Mouse (Mus musculus) heart, adult 2 months (tissue): Measurements from ENCODE around the gene Slc22a15.

Experiments used
- CTCF ChIP-seq: fragments of 200-600 bp; IDR thresholded peaks from 2 replicates; pipeline ENCODE4 v1.8.1; 2022; ENCODE audit warnings: antibody characterized with exemption, mild to moderate bottlenecking, moderate library complexity
- EP300 ChIP-seq: fragments of 200-500 bp; IDR thresholded peaks from 2 replicates; pipeline ENCODE4 v1.6.1; 2011; ENCODE audit warnings: low read depth, low read length, control low read depth; ENCODE audit not compliant: insufficient read depth

DNA sequence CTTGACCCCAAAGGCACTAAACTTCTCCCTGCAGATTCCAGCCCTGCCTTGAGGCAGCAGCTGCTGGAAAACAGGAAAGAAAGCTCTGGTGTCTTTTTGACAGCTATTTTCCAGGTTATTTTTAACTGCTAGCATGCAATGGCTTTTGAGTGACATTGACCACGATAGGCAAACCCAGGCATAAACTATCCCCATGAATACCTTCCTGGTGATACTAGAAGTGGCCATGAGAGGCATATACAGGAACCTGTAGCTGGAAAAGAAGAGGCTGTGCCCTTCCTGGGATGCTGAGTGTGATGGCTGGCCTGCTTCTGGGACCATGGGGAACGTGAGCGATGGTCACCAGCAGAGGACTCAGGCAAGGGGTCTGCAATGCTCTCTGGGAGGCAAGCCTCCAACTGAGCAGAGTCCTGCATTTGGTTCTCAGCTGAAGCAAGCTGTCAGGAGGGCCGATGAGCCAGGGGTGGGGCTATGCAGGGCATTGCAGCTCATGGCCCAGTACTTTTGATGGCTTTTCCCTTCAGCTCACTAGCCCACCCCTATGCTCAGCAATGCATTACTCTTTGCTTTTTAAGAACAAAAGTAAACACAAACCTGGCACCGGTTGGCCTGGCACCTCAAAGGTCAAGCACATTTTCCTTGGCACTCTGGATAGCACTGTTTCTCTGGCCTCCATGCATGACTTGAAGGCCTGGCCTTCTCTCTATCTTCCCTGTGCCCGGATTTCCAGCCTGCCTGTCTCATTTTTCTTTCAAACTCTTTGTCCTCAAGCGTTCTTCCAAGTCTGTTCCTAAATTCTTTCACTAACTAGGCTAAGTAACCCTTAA is 47.6 kb downstream of the Slc22a15 start:
- TF ChIP-seq EP300 (no peak), CTCF (no peak)
